Mouse (Mus musculus) heart, adult 8-10 months (tissue): ENCODE results near the gene Gramd1a. TPM values are rescaled to one million over a fixed set of nuclear protein-coding genes. Genes with fewer than 3 reads are reported as not detected.

ENCODE experiments used
- DNase-seq: peaks from one replicate; pipeline ENCODE4 v3.0.0; 2022; ENCODE audit warnings: low spot score
- total RNA-seq, 4 experiments: library from RNA; stranded (reverse); gene quantifications; 2 replicates each; pipeline ENCODE4 v1.2.4; 2022

The Gramd1a gene
- total RNA-seq, 4 experiments from 2014 or later = 26.6 to 42.2 (median 33.0) TPM

GRCm38 (mm10) chr7:31096892-31097564 is 58.7 kb downstream of the Gramd1a start:
- DNase-seq = no peak

DNA sequence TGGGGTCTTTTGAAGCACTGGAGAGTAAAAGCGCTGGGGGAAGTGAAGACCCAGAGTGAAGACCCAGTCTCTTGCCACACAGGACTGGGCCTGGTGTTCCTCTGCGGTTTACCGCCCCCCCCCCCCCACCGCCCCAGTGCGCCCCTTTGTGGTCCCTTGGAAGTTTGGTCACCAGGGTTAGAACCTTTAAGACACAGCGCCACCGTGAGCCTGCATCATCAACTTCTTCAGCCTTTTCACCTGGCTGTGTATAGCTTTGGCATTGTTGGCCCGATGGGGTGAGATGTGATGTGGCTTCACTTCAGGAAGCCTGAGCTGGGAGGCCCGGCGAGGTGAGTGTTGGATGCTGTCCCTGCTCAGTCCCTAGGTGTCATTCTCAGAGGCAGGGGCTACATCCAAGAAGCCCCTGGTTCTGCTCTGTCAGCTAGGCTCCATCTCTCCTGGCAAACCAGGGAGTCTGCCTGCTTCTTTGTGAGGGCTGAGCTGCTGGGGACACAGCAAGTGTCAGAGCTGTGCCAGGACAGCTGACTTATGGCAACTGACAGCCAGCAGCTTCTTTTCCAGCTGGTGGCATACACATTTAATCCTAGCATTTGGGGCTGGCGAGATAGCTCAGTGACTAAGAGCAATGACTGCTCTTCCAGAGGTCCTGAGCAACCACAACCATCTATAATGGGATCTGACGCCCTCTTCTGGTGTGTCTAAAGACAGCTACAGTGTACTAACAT is 60.8 kb downstream of the Gramd1a start:
- DNase-seq = no peak

DNA sequence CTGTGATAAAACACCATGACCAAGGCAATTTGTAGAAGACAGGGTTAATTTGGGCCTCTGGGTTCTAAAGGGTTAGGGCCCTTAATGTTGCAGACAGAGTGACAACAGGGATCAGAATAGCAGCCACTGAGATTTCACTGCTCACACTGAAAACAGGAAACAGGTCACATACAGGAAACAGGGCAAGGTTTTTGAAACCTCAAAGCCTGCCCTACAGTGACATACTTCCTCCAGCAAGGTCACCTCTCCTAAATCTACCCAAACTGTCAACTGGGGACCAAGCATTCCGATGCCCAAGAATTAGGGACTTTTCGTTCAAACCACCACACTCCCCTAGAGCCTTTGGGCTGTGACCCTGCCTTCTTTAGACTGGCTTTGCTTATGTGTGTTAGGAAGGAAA is 66.0 kb downstream of the Gramd1a start:
- no peak for DNase-seq

- DNase-seq = no peak
Observed at GRCm38 (mm10) chr7:31088206-31088605, 67.5 kb downstream of the Gramd1a start.

DNA sequence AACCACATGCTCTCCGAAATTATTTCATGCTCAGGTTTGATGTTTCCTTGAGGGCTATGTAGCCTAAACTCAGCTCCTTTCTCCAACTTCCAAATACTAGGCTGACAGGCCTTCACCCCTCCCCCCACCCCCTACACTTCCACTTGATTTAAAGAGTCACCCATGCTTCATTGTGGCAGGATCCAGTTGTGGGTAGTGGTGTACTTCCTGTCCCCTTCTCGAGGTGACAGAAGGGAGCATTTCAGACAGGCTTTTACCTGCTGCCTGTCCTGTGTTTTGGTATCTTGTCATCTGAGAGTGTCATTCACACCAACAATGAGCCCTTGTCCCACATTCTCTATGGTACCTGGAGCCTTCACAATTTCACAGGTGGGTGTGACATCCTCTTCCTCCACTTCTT is 68.4 kb downstream of the Gramd1a start:
- no peak for DNase-seq

DNA sequence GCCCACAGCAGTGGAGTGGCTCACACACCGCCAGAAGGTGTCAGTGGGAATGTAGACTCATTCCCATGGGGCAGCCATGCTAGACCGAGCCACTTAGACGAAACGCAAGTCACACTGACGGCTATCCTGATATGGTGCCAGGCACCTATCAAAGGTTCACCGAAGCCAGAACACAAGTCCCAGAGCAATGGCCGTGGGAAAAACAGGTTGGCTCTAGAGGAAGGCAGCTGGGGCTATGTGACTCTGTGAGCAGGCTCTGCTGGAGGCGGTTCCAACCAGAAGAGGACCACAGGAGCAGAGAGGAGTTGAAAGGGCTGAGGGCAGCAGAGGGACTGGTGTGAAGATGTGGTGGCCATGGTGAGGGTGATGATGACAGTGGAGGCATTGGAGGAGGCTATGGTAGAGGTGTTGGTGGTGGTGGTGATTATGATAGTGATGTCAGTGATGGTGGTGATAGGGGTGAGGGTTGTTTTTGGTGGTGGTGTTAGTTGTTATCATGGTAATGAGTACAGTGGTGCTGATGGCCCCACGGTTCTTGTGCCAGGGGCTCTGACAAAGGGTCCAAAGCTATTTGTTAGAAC is 69.4 kb downstream of the Gramd1a start:
- DNase-seq = no peak

- DNase-seq = peak; percentile 70
Observed at GRCm38 (mm10) chr7:31085171-31085570, 70.5 kb downstream of the Gramd1a start.

DNA sequence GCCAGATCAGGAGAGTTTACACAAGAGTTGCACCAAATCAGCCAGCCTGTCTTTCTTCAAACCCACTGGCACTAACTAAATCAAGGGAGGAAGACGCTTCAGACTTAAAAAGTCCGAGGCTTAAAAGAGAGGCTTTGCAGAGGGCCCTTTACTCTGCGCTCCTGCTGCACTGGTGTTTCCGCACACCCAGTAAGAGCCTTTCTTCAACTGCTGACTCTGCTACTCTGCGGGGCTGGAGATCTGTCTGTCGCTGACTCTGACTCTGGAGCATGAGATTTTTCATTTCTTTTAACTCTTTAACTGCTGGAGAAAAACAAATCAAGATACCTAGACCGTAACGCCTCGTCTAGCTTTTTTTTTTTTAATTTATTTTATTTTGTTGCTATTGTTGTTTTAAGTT is 71.6 kb downstream of the Gramd1a start:
- DNase-seq = no peak

DNA sequence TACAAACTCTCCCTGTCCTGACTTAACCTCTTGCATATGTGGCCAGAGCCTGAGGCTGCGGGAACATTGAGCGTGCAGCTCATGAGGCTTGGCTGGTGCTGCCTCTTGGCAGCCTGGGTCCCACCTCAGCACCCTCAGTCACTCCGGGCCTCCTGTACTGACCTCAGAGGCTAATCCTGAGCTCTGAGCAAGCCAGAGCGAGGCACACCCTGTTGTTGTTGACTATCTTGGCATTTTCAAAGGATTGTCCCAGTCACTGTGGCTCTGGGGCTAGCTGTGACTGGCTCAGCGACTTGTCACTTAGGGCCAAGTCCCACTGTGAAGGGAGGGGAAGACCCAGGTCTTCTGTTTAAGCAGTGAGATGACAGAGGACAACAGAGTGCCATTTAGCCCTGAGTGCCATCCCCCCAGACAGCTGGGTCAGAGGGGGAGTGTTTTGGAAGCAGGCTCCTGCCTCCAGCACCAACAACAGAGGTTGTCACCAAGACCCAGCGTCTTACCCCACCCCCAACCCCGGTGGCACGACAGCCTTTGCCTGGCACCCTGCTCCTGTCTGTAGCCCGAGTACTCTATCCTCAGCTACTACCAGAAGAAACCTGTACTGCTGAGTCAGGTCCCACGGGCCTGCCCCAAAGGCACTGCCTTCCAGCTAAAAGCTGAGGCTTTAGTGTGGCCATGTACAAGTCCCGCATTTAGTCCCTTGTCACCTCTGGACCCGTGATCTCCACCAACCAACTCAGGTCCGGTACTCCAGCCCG is 72.7 kb downstream of the Gramd1a start:
- peak; percentile 80 for DNase-seq

GRCm38 (mm10) chr7:31082106-31082505 is 73.6 kb downstream of the Gramd1a start:
- DNase-seq = no peak

DNA sequence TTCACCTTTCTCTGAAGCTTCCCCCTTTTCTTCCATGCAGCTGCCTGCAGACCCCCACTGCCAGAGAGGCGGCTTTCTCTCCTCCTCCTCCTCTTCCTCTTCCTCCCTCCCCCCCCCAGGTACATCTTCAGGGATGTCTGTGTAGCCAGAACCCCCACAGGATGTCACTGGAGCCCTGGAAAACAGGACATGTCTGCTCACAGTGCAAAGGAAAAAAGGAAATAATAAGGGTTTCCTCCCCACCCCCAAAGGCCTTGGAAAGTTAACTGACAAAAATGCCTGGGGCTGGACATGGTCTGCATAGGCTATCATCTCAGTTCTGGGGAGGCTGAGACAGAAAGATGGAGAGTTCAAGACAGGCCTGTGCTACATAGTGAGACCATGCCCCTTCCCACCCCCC is 74.6 kb downstream of the Gramd1a start:
- DNase-seq = no peak

DNA sequence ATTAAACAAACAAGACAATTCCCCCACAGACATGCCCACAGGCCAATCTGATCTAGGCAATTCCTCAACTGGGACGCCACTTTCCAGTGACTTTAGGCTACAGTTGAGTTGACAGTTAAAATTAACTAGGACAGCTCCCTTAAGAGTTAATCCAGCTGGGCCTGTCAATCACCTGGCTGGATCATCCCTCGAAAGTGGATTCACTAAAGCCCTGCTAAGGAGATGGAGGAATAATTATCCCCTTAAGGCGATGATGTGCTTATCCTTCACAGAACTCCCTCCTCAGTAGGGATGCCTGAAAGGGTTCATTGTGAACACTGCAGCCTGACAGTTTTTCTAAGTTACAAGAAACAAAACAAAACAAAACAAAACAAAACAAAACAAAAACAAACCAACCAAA is 75.1 kb downstream of the Gramd1a start:
- no peak for DNase-seq

Other genes starting within 250 kb of the Gramd1a start
- not detected for gene Mag, start 241.0 kb downstream of the Gramd1a start, total RNA-seq
- gene Hamp2, start 231.2 kb downstream of the Gramd1a start, total RNA-seq = 1 to 10 TPM; 3.6 to 9.2 (median 5.7) TPM
- gene Hamp, start 211.9 kb downstream of the Gramd1a start, total RNA-seq = 10 to 100 TPM in 3 of 4 experiments, 1 to 10 TPM in 1; 9.3 to 31.5 (median 13.6) TPM
- 100 to 1,000 TPM; 102 to 121 (median 107) TPM for gene Usf2, start 199.1 kb downstream of the Gramd1a start, total RNA-seq
- gene Lsr, start 182.4 kb downstream of the Gramd1a start, total RNA-seq = 1 to 10 TPM; 2.6 to 3.8 (median 3.1) TPM
- under 1 TPM in 2 of 4 experiments, not detected in 2; 0.25 TPM for gene Fam187b, start 182.1 kb downstream of the Gramd1a start, total RNA-seq
- 10 to 100 TPM; 22.7 to 35.0 (median 28.4) TPM for gene Fxyd5, start 113.4 kb downstream of the Gramd1a start, total RNA-seq
- 1 to 10 TPM in 2 of 4 experiments, under 1 TPM in 2; 0.49 to 1.5 (median 1.1) TPM for gene Fxyd7, start 104.4 kb downstream of the Gramd1a start, total RNA-seq
- gene Fxyd1, start 98.7 kb downstream of the Gramd1a start, total RNA-seq = 1,000 to 10,000 TPM in 2 of 4 experiments, 100 to 1,000 TPM in 2; 843 to 1,156 (median 1,037) TPM
- gene Lgi4, start 96.6 kb downstream of the Gramd1a start, total RNA-seq = 1 to 10 TPM; 2.6 to 3.8 (median 3.4) TPM
- gene Fxyd3, start 79.2 kb downstream of the Gramd1a start, total RNA-seq = 1 to 10 TPM in 2 of 4 experiments, under 1 TPM in 2; 0.71 to 4.8 (median 1.6) TPM
- gene Hpn, start 40.6 kb downstream of the Gramd1a start, total RNA-seq = 1 to 10 TPM; 2.2 to 3.7 (median 2.6) TPM
- 10 to 100 TPM; 36.1 to 54.8 (median 38.3) TPM for gene Scn1b, start 28.9 kb downstream of the Gramd1a start, total RNA-seq
- gene Scgb2b2, start 134.6 kb upstream of the Gramd1a start, total RNA-seq = not detected
- not detected for gene Scgb1b2, start 135.9 kb upstream of the Gramd1a start, total RNA-seq
- gene Scgb2b3, start 206.2 kb upstream of the Gramd1a start, total RNA-seq = not detected
- gene Scgb1b3, start 219.7 kb upstream of the Gramd1a start, total RNA-seq = not detected